ENCODE assay signal across 19 mouse cellular contexts in the genomic region with DNA sequence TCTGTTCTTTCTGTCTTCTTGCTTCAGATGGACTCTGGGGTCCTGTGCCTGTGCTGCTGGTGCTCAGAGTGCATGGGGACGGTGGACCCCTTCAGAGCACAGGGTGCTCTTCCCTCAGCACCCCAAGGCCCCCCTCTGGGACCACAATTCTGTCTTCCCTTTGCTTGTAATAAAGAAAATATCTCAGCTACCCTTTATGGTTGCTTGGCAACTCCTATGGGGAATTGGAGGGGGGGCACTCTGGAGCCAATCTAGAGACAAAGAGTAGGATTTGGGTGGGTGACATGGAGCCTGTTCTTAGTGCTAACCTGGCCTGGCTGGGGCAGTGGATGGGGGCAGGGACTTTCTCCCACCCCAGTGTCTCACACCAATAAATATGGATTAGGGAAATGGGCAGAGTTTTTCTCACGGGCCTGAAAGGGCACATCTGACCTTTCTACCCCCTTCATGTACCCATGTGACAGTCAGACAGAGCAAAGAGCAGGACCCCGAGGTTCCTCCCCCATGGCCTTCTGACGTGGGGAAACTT. TPM values are rescaled to one million over a fixed set of nuclear protein-coding genes. Genes with fewer than 3 reads are reported as not detected.
DNase-seq lines count a peak whose midpoint lies in the region; ATAC-seq lines count a peak whose summit lies in the region.
"Had no signal": no experiment of that assay in that cellular context is flagged by ENCODE, and none has a peak within 500 bp of the region (broad histone marks: within the 10 kb centered on the region; RNA-seq: fewer than 3 reads in every experiment).

No protein-coding gene starts in this region.

- H3K4me3 ChIP-seq in hindbrain, embryonic 11.5 days (ENCODE audit: low read depth, low read length), result no peak overlapping the region
- H3K4me3 ChIP-seq in hindbrain, embryonic 14.5 days (replicated peaks; ENCODE audit: low read length), result no peak overlapping the region
- no peak overlapping the region for H3K4me3 ChIP-seq in hindbrain, embryonic 13.5 days
- no peak overlapping the region for H3K4me3 ChIP-seq in neural tube, embryonic 13.5 days
- no peak overlapping the region for H3K4me3 ChIP-seq in kidney, embryonic 15.5 days (replicated peaks)
- H3K4me3 ChIP-seq: embryonic facial prominence, embryonic 15.5 days; heart, embryonic 12.5 days; limb, embryonic 13.5 days had no signal

- peak overlapping the region; percentile 46; the same call in 1 of the 2 replicates for H3K9ac ChIP-seq in hindbrain, embryonic 11.5 days (ENCODE audit: low read depth, low read length)
- H3K9ac ChIP-seq in hindbrain, embryonic 14.5 days, result no peak overlapping the region
- H3K9ac ChIP-seq in hindbrain, embryonic 13.5 days, result peak overlapping the region; percentile 29; the same call in 1 of the 2 replicates
- peak overlapping the region; percentile 54 for H3K9ac ChIP-seq in neural tube, embryonic 13.5 days
- no peak overlapping the region for H3K9ac ChIP-seq in kidney, embryonic 15.5 days
- H3K9ac ChIP-seq: embryonic facial prominence, embryonic 15.5 days; heart, embryonic 12.5 days; limb, embryonic 13.5 days had no signal

- H3K4me2 ChIP-seq in hindbrain, embryonic 11.5 days (replicated peaks; ENCODE audit: low read depth, low read length), result no peak overlapping the region
- no peak overlapping the region for H3K4me2 ChIP-seq in hindbrain, embryonic 14.5 days (replicated peaks)
- no peak overlapping the region for H3K4me2 ChIP-seq in hindbrain, embryonic 13.5 days
- no peak overlapping the region for H3K4me2 ChIP-seq in neural tube, embryonic 13.5 days
- no peak overlapping the region for H3K4me2 ChIP-seq in kidney, embryonic 15.5 days
- H3K4me2 ChIP-seq: embryonic facial prominence, embryonic 15.5 days; heart, embryonic 12.5 days; limb, embryonic 13.5 days had no signal

- H3K36me3 ChIP-seq in hindbrain, embryonic 11.5 days (ENCODE audit: control insufficient read depth, insufficient read depth, low read length), result no peaks in the 10 kb centered on the region
- no peaks in the 10 kb centered on the region for H3K36me3 ChIP-seq in hindbrain, embryonic 14.5 days (replicated peaks; ENCODE audit: control insufficient read depth, insufficient read depth)
- no peaks in the 10 kb centered on the region for H3K36me3 ChIP-seq in hindbrain, embryonic 13.5 days
- no peaks in the 10 kb centered on the region for H3K36me3 ChIP-seq in neural tube, embryonic 13.5 days
- H3K36me3 ChIP-seq in kidney, embryonic 15.5 days, result no peaks in the 10 kb centered on the region
- H3K36me3 ChIP-seq: embryonic facial prominence, embryonic 15.5 days; heart, embryonic 12.5 days; limb, embryonic 13.5 days had no signal

- peak; percentile 20; the same call in 1 of the 2 replicates for ATAC-seq in hindbrain, embryonic 11.5 days (ENCODE audit: low FRiP score)
- ATAC-seq in hindbrain, embryonic 14.5 days (ENCODE audit: low FRiP score), result no peak
- ATAC-seq in hindbrain, embryonic 13.5 days (ENCODE audit: low FRiP score), result no peak
- ATAC-seq in neural tube, embryonic 13.5 days (ENCODE audit: low read depth), result no peak
- no peak for ATAC-seq in kidney, embryonic 15.5 days (replicated peaks; ENCODE audit: low FRiP score)
- ATAC-seq: intestine, postnatal 0 days had no signal

- H3K27me3 ChIP-seq in hindbrain, embryonic 11.5 days (ENCODE audit: control insufficient read depth, insufficient read depth, low read length), result no peaks in the 10 kb centered on the region
- H3K27me3 ChIP-seq in hindbrain, embryonic 14.5 days (ENCODE audit: control insufficient read depth, insufficient read depth, low read length), result no peaks in the 10 kb centered on the region
- no peaks in the 10 kb centered on the region for H3K27me3 ChIP-seq in hindbrain, embryonic 13.5 days
- no peaks in the 10 kb centered on the region for H3K27me3 ChIP-seq in neural tube, embryonic 13.5 days
- peaks cover 15% of the 10 kb centered on the region for H3K27me3 ChIP-seq in kidney, embryonic 15.5 days

- no peaks in the 10 kb centered on the region for H3K9me3 ChIP-seq in hindbrain, embryonic 11.5 days (ENCODE audit: control insufficient read depth, low read length)
- no peaks in the 10 kb centered on the region for H3K9me3 ChIP-seq in hindbrain, embryonic 14.5 days (ENCODE audit: control insufficient read depth, low read length)
- no peaks in the 10 kb centered on the region for H3K9me3 ChIP-seq in hindbrain, embryonic 13.5 days
- no peaks in the 10 kb centered on the region for H3K9me3 ChIP-seq in neural tube, embryonic 13.5 days
- no peaks in the 10 kb centered on the region for H3K9me3 ChIP-seq in kidney, embryonic 15.5 days (replicated peaks)
- H3K9me3 ChIP-seq: embryonic facial prominence, embryonic 15.5 days; heart, embryonic 12.5 days; limb, embryonic 13.5 days had no signal

- H3K27ac ChIP-seq in hindbrain, embryonic 11.5 days (ENCODE audit: low read depth, low read length), result peak overlapping the region; percentile 89
- no peak overlapping the region for H3K27ac ChIP-seq in hindbrain, embryonic 14.5 days
- H3K27ac ChIP-seq in hindbrain, embryonic 13.5 days, result peak overlapping the region; percentile 78
- peak overlapping the region; percentile 74 for H3K27ac ChIP-seq in neural tube, embryonic 13.5 days (replicated peaks)
- H3K27ac ChIP-seq in kidney, embryonic 15.5 days, result no peak overlapping the region
- H3K27ac ChIP-seq: embryonic facial prominence, embryonic 15.5 days; limb, embryonic 13.5 days had no signal

- DNase-seq in hindbrain, embryonic 11.5 days (ENCODE audit: low spot score), result no peak
- no peak for DNase-seq in hindbrain, embryonic 14.5 days (ENCODE audit: low spot score)
- DNase-seq in embryo, embryonic 10.5 days (ENCODE audit: low spot score), result peak; percentile 74
- DNase-seq in spleen, postnatal 10 days (ENCODE audit: low spot score in 2 of 2), result no peak
- DNase-seq: adrenal gland, postnatal 14 days; B cell, adult 2 months; cerebellum, adult 11-12 months; cerebellum, postnatal 25 days; kidney, postnatal 10 days; layer of hippocampus, adult 9-11 months; right cerebral cortex, postnatal 4 days; thymus, postnatal 4 days had no signal

- peaks cover 57% of the 10 kb centered on the region for H3K4me1 ChIP-seq in hindbrain, embryonic 11.5 days (replicated peaks; ENCODE audit: control insufficient read depth, insufficient read depth, low read length)
- peaks cover 33% of the 10 kb centered on the region for H3K4me1 ChIP-seq in hindbrain, embryonic 14.5 days (replicated peaks; ENCODE audit: control insufficient read depth, insufficient read depth, low read length)
- peaks cover 76% of the 10 kb centered on the region for H3K4me1 ChIP-seq in hindbrain, embryonic 13.5 days (replicated peaks)
- H3K4me1 ChIP-seq in neural tube, embryonic 13.5 days (replicated peaks), result peaks cover 79% of the 10 kb centered on the region
- peaks cover 13% of the 10 kb centered on the region; the same call in 1 of the 2 replicates for H3K4me1 ChIP-seq in kidney, embryonic 15.5 days
- H3K4me1 ChIP-seq: embryonic facial prominence, embryonic 15.5 days; heart, embryonic 12.5 days had no signal

- WGBS in hindbrain, embryonic 11.5 days, result 26% methylated on average over 4 of the region's 4 CpGs
- WGBS in hindbrain, embryonic 14.5 days, result 9% methylated on average over 4 of the region's 4 CpGs
- WGBS in hindbrain, embryonic 13.5 days, result 10% methylated on average over 4 of the region's 4 CpGs
- 14% methylated on average over 4 of the region's 4 CpGs for WGBS in neural tube, embryonic 13.5 days
- WGBS in kidney, embryonic 15.5 days, result 43% methylated on average over 4 of the region's 4 CpGs

RNA-seq across cellular contexts. Expression of a gene that starts 15.9 kb away (rescaled TPM):
- 16.9 and 17.1 TPM in 2 replicates for polyA plus RNA-seq in hindbrain, embryonic 11.5 days (2014; fragmentation: Nextera tagmentation; extraction: Ambion mirVana)
- 15.9 and 19.1 TPM in 2 replicates for polyA plus RNA-seq in hindbrain, embryonic 14.5 days (2014; fragmentation: Nextera tagmentation; extraction: Ambion mirVana)
- 23.8 and 24.9 TPM in 2 replicates for polyA plus RNA-seq in hindbrain, embryonic 13.5 days (2015; fragmentation: Nextera tagmentation; extraction: Ambion mirVana)
- 24.8 and 25.5 TPM in 2 replicates for polyA plus RNA-seq in neural tube, embryonic 13.5 days (2015; fragmentation: Nextera tagmentation; extraction: Ambion mirVana)
- 19.4 and 21.5 TPM in 2 replicates for polyA plus RNA-seq in kidney, embryonic 15.5 days (2015; fragmentation: Nextera tagmentation; extraction: Ambion mirVana)

RNA-seq across cellular contexts. Expression of a gene that starts 33.1 kb away (rescaled TPM):
- 17.4 and 29.0 TPM in 2 replicates for polyA plus RNA-seq in hindbrain, embryonic 11.5 days (2014; fragmentation: Nextera tagmentation; extraction: Ambion mirVana)
- 24.6 and 24.9 TPM in 2 replicates for polyA plus RNA-seq in hindbrain, embryonic 14.5 days (2014; fragmentation: Nextera tagmentation; extraction: Ambion mirVana)
- polyA plus RNA-seq in hindbrain, embryonic 13.5 days (2015; fragmentation: Nextera tagmentation; extraction: Ambion mirVana), result 23.5 and 26.8 TPM in 2 replicates
- polyA plus RNA-seq in neural tube, embryonic 13.5 days (2015; fragmentation: Nextera tagmentation; extraction: Ambion mirVana), result 19.0 and 22.8 TPM in 2 replicates
- 30.0 and 30.1 TPM in 2 replicates for polyA plus RNA-seq in kidney, embryonic 15.5 days (2015; fragmentation: Nextera tagmentation; extraction: Ambion mirVana)

RNA-seq across cellular contexts. Expression of a gene that starts 36.0 kb away (rescaled TPM):
- 83.2 and 89.0 TPM in 2 replicates for polyA plus RNA-seq in hindbrain, embryonic 11.5 days (2014; fragmentation: Nextera tagmentation; extraction: Ambion mirVana)
- 49.0 and 63.5 TPM in 2 replicates for polyA plus RNA-seq in hindbrain, embryonic 14.5 days (2014; fragmentation: Nextera tagmentation; extraction: Ambion mirVana)
- polyA plus RNA-seq in hindbrain, embryonic 13.5 days (2015; fragmentation: Nextera tagmentation; extraction: Ambion mirVana), result 70.3 and 78.3 TPM in 2 replicates
- polyA plus RNA-seq in neural tube, embryonic 13.5 days (2015; fragmentation: Nextera tagmentation; extraction: Ambion mirVana), result 65.6 and 68.1 TPM in 2 replicates
- 72.9 and 81.5 TPM in 2 replicates for polyA plus RNA-seq in kidney, embryonic 15.5 days (2015; fragmentation: Nextera tagmentation; extraction: Ambion mirVana)

RNA-seq across cellular contexts. Expression of a gene that starts 50.6 kb away (rescaled TPM):
- polyA plus RNA-seq in hindbrain, embryonic 11.5 days (2014; fragmentation: Nextera tagmentation; extraction: Ambion mirVana), result 17.9 and 18.4 TPM in 2 replicates
- polyA plus RNA-seq in hindbrain, embryonic 14.5 days (2014; fragmentation: Nextera tagmentation; extraction: Ambion mirVana), result 40.1 and 43.7 TPM in 2 replicates
- 32.6 and 33.4 TPM in 2 replicates for polyA plus RNA-seq in hindbrain, embryonic 13.5 days (2015; fragmentation: Nextera tagmentation; extraction: Ambion mirVana)
- polyA plus RNA-seq in neural tube, embryonic 13.5 days (2015; fragmentation: Nextera tagmentation; extraction: Ambion mirVana), result 34.6 and 35.5 TPM in 2 replicates
- polyA plus RNA-seq in kidney, embryonic 15.5 days (2015; fragmentation: Nextera tagmentation; extraction: Ambion mirVana), result 15.6 and 16.4 TPM in 2 replicates

Comparison
In these comparisons a context has a peak if more than half of its experiments do, and no peak if none do; other contexts are left out.
1. H3K27ac ChIP-seq: peak in hindbrain, embryonic 11.5 days (single experiment), hindbrain, embryonic 13.5 days (single experiment) and neural tube, embryonic 13.5 days (single experiment); none in hindbrain, embryonic 14.5 days (single experiment) and kidney, embryonic 15.5 days (single experiment).
2. H3K9ac ChIP-seq: peak in hindbrain, embryonic 11.5 days (single experiment), hindbrain, embryonic 13.5 days (single experiment) and neural tube, embryonic 13.5 days (single experiment); none in hindbrain, embryonic 14.5 days (single experiment) and kidney, embryonic 15.5 days (single experiment).